Mouse (Mus musculus) layer of hippocampus, adult 11-12 months (tissue): ENCODE measurements around the gene Usp25.

Source experiments
- DNase-seq: peaks from one replicate; pipeline ENCODE4 v3.0.0; 2022; ENCODE audit warnings: low spot score

Gene Usp25

GRCm38 (mm10) chr16:77013427-77014320 lies at the start of gene Usp25:
Gene Usp25, plus strand, starts transcription at chr16:77013706.
- DNase-seq = peak; percentile 91

DNA sequence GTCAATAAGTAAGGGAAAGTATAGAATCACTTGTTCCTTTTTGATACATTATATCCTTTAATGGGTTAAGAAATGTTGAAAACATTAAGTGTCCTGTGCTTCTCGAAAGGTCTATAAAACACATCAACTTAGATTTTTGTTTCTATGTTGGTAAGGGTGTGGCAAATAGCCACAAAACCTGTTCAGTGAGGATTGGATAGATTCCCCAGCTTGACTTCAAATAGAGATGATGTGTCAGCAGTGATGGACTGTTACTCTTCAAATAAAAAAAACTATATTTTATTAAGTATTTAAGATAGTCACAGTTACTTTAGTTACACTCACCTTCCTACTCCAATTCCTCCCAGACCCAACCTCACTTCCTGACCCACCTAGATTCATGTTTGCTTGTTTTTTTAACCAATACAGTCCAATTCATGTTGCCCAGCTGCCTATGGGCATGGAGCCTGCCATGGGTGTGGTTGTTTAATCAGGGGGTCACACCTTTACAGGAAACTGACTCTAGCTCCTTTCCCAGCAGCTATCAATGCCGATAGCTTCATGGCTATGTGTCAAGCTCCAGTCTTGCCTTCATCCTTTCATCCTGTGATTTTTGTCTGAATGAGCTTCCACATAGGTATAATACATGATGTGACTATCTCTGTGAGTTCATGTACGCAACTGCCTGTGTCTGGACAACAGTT lies 45.8 kb upstream of the Usp25 start:
- no peak for DNase-seq

GRCm38 (mm10) chr16:76971211-76971610 lies 42.3 kb upstream of the Usp25 start:
- no peak for DNase-seq

GRCm38 (mm10) chr16:76976787-76977430 lies 36.6 kb upstream of the Usp25 start:
- DNase-seq = no peak

DNA sequence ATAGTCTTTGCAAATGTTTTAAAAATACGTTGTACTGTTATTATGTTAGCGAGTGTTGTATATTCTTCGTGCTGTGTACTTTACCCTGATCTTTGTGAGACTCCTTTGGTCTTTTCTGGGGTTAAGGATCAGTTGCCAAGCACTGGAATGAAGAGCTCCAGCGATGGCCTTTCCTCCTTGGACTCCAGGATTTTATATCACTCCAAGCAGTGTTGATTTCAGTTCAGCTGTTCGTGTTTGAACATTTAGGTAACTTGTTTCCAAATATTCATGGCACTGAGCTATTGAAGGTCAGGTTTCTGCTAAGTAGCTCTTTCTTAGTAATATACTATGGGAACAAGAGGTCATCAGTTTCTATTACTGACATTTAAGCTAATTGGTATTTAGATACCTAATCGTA lies 29.8 kb upstream of the Usp25 start:
- DNase-seq = no peak

DNA sequence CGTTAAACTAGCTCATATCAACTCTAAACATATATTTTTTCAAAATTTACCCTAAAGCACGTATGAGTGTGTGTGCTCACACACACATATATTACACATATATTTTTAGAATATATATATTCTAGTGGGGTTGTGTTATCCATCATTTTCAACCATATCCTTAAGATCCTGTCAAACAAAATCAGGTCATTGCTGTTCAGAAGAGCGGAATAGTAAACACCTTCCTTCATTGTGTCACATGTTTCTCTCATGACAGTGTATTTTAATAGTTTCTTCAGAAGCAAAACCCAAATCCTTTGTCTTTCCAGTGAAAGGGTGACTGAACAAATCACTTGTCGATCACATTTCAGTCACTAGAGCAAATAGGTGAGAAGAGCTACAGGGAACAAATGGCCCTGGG lies 25.8 kb upstream of the Usp25 start:
- no peak for DNase-seq

DNA sequence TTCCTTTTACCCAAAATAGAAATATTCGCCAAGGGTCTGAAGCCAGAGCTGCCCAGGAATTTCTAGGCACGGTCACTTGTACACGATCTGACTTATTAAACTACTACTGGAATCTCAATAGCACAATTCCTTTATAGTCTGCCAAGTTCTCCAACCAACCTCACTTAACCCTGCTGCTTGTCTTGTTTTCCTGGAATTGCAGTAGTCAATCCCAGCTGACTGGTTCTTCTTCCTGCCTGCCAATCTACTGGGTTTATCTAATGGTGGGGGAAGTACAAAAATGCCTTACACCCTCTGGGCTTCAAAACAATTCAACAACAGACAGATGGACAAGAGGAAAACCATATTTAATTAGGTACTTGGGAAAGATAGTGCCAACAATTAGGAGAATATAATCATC lies 9.6 kb upstream of the Usp25 start:
- DNase-seq = no peak

- no peak for DNase-seq
Observed at GRCm38 (mm10) chr16:77009173-77009572, 4.3 kb upstream of the Usp25 start.

DNA sequence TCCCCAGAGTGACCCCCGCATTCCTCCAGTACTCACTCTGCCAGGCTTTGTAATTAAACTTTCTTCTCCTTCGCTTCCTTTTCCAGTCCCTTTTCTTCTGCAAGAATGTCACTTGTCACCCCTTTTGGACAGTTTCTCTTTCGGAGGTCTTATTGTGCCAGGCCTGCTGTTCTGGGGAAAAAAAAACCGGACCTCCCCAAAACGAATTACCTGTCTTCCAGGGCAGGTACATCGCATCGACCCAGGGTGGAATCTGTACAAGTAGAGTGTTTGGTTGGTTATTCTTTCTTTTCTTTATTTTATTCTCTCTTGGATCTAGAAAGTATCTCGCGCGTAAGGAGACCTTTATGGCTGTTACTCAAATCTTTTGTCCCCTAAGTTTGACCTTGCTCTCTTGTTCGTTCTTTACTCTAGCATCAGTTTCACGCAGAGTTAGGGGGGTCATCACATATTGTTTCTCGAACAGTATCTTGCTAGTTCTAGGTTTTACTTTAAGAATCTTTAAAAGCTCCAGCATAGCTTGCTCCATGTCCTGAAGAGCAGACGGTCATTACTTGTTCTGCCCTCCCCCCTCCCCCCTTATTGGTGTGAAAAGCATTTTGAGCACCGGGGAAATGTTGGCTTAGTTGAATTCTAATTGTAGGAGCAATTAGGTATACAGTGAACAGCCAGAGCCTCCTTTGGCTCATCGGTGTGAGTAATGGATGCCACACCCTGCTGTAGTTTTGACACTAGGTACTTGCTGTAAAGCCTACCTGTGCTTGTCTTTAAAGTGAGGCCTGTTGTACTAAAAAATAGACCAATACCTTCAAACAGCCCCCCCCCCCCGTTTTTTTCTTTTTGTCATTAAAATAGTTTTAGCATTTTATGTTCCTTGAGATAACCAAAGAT lies 1.1 kb downstream of the Usp25 start:
- no peak for DNase-seq

- DNase-seq = no peak
Observed at GRCm38 (mm10) chr16:77015380-77016346, 2.2 kb downstream of the Usp25 start.

GRCm38 (mm10) chr16:77017931-77018330 lies 4.4 kb downstream of the Usp25 start:
- DNase-seq = no peak

DNA sequence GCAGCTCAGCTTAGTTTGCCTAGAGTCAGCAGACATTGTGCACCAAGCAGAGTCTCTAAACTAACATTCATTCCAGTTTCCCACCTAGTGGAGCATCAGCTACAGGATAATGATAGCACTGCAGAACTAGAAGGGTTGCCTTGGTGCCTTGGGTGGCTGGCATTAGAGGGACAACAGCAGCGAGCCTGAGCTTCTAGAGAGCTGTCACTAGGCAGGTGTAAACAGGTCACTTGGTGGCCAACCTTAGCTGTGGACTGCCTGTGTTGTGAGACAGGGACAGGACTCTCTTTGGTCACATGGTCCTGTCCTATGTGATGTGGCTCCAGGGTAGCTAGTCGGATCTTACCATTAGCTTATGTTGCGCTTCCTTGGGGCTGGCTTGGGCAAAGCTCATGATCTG lies 6.7 kb downstream of the Usp25 start:
- DNase-seq = no peak

DNA sequence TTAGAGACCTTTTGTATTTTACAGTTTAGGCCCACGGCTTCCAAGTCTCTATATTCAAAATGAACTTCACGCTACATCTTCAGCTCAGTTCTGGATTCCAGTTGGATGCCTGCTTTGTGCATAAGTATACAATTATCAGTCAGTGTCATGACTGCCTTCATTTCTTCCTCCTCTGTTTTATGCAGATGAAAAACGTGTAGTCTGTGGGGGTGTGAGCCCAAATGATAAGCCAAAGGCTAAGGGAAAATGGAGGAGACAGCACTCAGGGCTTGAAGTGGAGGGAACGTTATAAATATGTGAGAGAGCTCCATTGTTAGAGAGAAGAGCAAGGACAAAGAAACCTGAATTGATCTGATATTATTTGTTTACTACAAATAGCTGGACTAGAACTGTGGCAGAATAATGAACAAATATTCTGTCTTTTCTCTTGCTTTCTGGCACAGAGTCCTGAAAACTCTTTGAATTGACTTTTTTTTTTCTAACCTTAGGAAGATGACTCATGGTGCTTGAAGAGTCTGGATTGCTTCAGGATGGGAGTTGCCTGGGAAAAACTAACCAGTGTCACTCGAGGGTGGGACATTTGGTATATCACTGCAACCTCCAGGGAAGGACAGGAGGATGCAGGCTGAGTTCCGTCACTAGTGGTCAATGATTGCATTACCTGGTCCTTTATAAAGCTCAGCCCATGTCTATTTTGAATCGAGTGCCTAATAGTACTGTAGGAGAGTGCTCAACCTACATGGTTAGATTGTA lies 10.3 kb downstream of the Usp25 start:
- DNase-seq = no peak

DNA sequence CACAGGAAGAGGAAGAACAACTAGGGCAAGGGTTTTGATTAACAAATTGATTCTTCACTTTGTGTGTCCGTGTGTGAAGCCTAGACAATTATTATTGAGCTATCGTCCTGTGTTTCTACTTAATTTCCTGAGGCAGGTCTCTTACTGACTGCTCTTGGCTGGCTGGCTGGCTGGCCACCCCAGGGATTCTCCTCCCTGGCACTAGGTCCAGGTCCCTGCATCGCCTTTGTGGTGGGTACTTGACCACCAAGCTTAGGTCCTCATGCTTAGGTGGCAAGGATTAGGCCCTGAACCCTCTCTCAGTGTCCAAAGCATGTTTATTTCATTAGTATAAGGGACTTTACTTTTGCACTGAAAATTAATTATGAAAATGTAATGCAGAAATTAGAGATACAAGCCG lies 12.6 kb downstream of the Usp25 start:
- no peak for DNase-seq

DNA sequence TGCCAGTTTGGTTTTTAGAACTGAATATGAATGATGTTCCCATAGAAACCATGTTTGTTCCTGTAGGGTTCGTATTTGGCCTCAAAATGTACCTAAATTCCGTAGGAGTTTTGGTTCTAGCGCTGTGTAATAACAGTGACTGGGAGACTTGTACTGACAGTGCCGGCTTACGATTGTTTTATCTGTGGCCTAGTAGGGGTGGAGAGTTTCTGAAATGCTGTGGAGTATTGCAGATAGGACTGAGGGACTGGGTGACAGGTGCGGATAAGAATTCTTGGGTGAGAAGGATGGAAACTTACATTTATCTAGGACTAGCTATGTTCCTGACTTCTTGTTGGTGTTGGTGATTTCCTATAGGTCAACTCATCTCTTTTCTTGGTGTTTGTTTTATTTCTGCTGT lies 13.4 kb downstream of the Usp25 start:
- DNase-seq = no peak

DNA sequence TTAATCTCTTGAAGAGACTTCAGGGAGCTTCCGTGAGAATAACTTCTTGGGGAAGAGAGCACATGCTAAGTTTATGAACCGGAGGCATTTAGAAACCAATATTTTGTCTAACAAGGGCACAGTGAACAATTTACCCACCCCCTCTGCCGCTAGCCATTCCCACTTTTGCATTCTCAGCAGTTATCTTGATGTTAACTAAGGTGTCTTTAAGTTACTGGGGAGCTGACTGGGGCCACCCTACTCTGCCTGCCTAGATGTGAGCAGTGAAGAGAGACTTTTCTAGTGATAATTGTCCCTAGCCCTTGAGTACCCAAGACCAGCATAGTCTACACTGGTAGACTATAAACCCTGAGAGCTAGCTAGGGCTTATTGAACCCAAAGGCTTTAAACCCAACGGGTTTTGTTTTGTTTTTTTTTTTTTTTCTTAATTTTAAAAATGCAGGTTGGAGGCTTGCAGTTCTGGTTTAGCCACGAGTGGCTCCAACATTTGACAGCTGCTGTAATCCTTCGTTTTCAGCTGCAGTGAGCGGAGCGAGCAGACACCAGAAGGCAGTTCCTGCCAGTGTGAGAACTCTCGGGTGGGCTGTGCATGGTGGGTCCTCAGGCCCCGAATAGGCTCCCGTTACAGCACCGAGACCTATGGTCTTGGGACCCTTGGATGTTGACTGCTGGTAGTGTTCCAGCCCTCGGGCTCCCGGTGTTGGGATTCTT lies 14.6 kb downstream of the Usp25 start:
- no peak for DNase-seq

DNA sequence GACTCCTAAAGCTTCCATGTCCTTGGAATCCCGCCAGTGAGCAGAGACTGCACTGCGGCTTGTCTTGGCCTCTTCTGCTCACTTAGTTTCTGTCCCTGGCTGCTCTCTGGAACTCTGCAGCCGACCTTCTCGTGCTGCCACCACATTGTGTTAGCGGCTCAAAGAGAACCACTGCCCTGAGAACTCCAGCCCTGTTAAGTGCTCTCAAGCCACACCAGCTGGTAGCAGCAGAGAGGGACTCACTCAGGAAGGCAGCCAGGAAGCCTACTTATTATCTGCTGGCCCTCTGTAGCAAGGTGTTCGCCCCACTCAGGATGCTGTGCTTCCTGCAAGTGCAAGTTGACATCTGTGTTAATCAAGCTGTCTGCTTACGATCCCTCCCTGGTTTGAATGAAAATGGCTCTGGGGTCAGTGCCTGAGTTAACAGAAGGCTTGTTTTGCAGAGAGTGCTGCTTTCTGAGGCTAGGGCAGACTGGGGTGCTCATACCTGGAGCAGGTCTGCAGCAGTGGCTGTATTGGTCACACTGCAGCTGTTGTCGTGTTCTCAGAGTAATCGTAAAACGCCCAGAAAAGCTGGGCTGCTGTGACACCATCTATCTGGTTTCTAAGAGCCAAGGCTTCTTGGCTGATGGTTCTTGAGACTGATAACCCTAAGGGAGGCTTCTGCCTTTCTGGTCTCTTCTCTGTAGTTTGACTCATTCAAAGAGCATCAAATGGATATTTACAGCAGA lies 15.3 kb downstream of the Usp25 start:
- no peak for DNase-seq

GRCm38 (mm10) chr16:77030435-77030834 lies 16.9 kb downstream of the Usp25 start:
- no peak for DNase-seq

DNA sequence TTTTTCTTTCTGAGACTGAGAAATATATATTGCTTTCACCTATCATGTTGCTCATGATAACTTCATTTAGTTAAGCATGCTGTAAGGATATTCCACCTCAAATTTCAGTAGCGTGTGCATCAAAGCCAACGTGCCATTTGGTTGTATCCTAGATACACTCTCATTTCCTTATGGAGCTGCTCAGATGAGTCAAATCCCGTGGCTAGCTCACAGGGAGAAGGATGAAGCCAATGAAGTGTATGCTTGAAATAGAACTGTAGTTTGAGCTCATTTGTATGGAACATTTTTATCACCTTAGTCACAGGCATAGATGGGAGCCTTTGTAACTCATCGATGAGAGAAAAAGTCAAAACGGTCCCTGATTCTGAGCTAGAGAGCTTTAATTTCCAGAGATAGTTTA lies 20.8 kb downstream of the Usp25 start:
- DNase-seq = no peak
